Comparison of ENCODE assay signal across 14 mouse cellular contexts in the genomic region with DNA sequence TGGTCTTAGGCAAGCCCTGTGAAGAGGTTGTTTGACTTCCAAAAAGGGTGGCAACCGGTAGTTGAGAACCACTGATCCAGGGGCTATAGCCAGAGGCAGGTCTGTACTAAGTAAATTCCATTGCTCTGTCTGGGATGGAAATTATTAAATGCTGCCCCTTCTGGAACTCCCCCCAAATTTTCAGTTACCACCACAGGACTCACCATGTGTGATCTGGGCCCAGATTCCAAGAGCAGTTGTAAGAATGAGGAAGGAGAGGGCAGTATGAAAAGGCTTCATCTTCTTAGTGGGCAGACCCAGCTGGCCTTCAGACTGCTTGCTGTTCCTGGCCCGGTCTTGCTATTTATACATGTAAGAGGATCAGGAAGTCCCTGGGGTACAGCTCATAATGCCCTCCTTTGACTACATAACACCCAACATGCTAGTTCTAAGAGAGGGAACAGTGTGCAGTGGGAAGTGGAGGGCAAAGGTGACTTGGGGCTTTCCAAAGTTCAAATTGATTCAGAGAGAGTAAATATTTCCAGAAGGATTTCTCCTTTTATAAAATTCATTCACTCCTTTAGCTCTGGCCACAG. TPM values are rescaled to one million over a fixed set of nuclear protein-coding genes. Genes with fewer than 3 reads are reported as not detected.
DNase-seq lines count a peak whose midpoint lies in the region; ATAC-seq and TF ChIP-seq lines count a peak whose summit lies in the region.
"Had no signal": no experiment of that assay in that cellular context is flagged by ENCODE, and none has a peak within 500 bp of the region (broad histone marks: within the 10 kb centered on the region; RNA-seq: fewer than 3 reads in every experiment).

A gene (minus strand): TSS at position 451 of the 575 bp plus-strand sequence.

- H3K9ac ChIP-seq in kidney, embryonic 16.5 days (replicated peaks; ENCODE audit: low read length): no peak within 1 kb of the TSS
- H3K9ac ChIP-seq: heart, embryonic 13.5 days; limb, embryonic 12.5 days had no signal

- no peak within 1 kb of the TSS for H3K4me3 ChIP-seq in kidney, adult 2 months (ENCODE audit: insufficient read depth, low read depth, low read length)
- H3K4me3 ChIP-seq in kidney, embryonic 16.5 days (ENCODE audit: low read length): no peak within 1 kb of the TSS
- H3K4me3 ChIP-seq: heart, embryonic 13.5 days; limb, embryonic 12.5 days had no signal

- no peak within 1 kb of the TSS for H3K27ac ChIP-seq in kidney, adult 2 months (ENCODE audit: insufficient read depth, low read depth, low read length)
- no peak within 1 kb of the TSS for H3K27ac ChIP-seq in kidney, embryonic 16.5 days (ENCODE audit: low read length)
- H3K27ac ChIP-seq: heart, embryonic 13.5 days; kidney, postnatal 0 days; limb, embryonic 12.5 days had no signal

- no peaks in the 10 kb centered on the region for H3K9me3 ChIP-seq in kidney, embryonic 16.5 days (ENCODE audit: low read length)
- H3K9me3 ChIP-seq: heart, embryonic 13.5 days; limb, embryonic 12.5 days had no signal

- no peaks in the 10 kb centered on the region for H3K27me3 ChIP-seq in kidney, adult 2 months (replicated peaks; ENCODE audit: control insufficient read depth, insufficient read depth, low read length)
- no peaks in the 10 kb centered on the region for H3K27me3 ChIP-seq in kidney, embryonic 16.5 days (ENCODE audit: insufficient read depth, low read length)
- H3K27me3 ChIP-seq: CH12.LX; heart, embryonic 13.5 days; limb, embryonic 12.5 days had no signal

- peak; percentile 32 to 66 for DNase-seq in heart, adult 18-20 months
- no peak for DNase-seq in heart, postnatal 10 days
- peak; percentile 81 for DNase-seq in 416B (ENCODE audit: low read depth)
- DNase-seq in embryo, embryonic 11 days: peak; percentile 20
- no peak for DNase-seq in kidney, adult 2 months
- no peak for DNase-seq in spleen, adult 18-20 months
- DNase-seq: cerebellum, adult 2 months; midbrain, embryonic 14.5 days had no signal

- intact Hi-C loops in heart, postnatal 10 days (cut with DNase I): no loop called here

- H3K4me1 ChIP-seq in kidney, adult 2 months (ENCODE audit: control insufficient read depth, insufficient read depth, low read length): no peaks in the 10 kb centered on the region
- 0 out of 2 replicates have a peak, but pooled peaks cover 5% of the 10 kb centered on the region for H3K4me1 ChIP-seq in kidney, embryonic 16.5 days (ENCODE audit: insufficient read depth, low read length)
- H3K4me1 ChIP-seq: limb, embryonic 12.5 days had no signal

- ATAC-seq in megakaryocyte, adult 5-6 weeks (ENCODE audit: poor library complexity, severe bottlenecking): peak; percentile 45
- no peak for ATAC-seq in kidney, embryonic 16.5 days (ENCODE audit: low FRiP score, low TSS enrichment)

- H3K4me2 ChIP-seq in kidney, embryonic 16.5 days (replicated peaks; ENCODE audit: low read depth, low read length): no peak within 1 kb of the TSS
- H3K4me2 ChIP-seq: heart, embryonic 13.5 days; limb, embryonic 12.5 days had no signal

- WGBS in kidney, adult 2 months: 63% methylated on average over 2 of the region's 2 CpGs
- 74% methylated on average over 2 of the region's 2 CpGs for WGBS in kidney, embryonic 16.5 days

- H3K36me3 ChIP-seq in kidney, adult 2 months (ENCODE audit: control insufficient read depth, insufficient read depth, low read length): no peaks in the 10 kb centered on the region
- H3K36me3 ChIP-seq in kidney, embryonic 16.5 days (ENCODE audit: insufficient read depth, low read length): no peaks in the 10 kb centered on the region
- H3K36me3 ChIP-seq: heart, embryonic 13.5 days; limb, embryonic 12.5 days had no signal

- TF ChIP-seq POLR2A in kidney, adult 2 months (IDR thresholded peaks at IDR 0.05; ENCODE audit: low read depth, low read length): no peak

- no peak for TF ChIP-seq CTCF in kidney, adult 2 months (conservative IDR thresholded peaks at IDR 0.05; ENCODE audit: insufficient read depth, insufficient read length, low read depth, low read length)

RNA-seq across cellular contexts. Expression of the gene that starts here (rescaled TPM):
- total RNA-seq in heart, adult 18-20 months (2021): 1 to 10 TPM; 5.6 to 8.7 TPM
- total RNA-seq in heart, postnatal 10 days (2021): 1 to 10 TPM; 2.9 to 5.3 TPM
- total RNA-seq in megakaryocyte, adult 5-6 weeks (2015): 447 and 459 TPM in 2 replicates
- 282 and 303 TPM in 2 replicates for total RNA-seq in megakaryocyte, adult 5-6 weeks (2017)
- 0.92 and 1.7 TPM in 2 replicates for polyA plus RNA-seq in kidney, adult 2 months (2012; rRNA removed)
- polyA plus RNA-seq in kidney, embryonic 16.5 days (2015; fragmentation: Nextera tagmentation; extraction: Ambion mirVana): 2.2 and 3.5 TPM in 2 replicates

Comparison
In these comparisons a context has a peak if more than half of its experiments do, and no peak if none do; other contexts are left out.
1. RNA of the gene that starts here (total RNA-seq): 282 to 459 TPM in megakaryocyte, adult 5-6 weeks; 5.6 to 8.7 TPM in heart, adult 18-20 months and 2.9 to 5.3 TPM in heart, postnatal 10 days; every median in the first group is over 10 times any median in the second.
2. DNase-seq: peak in heart, adult 18-20 months (2 of 2), 416B (single experiment) and embryo, embryonic 11 days (single experiment); none in heart, postnatal 10 days (0 of 2), kidney, adult 2 months (single experiment) and spleen, adult 18-20 months (0 of 2).